Mouse (Mus musculus): ENCODE results near the gene Rpa2.

GRCm38 (mm10) chr4:132733071-132733770, 34.9 kb upstream of the Rpa2 start:
- TF ChIP-seq CTCF (IDR thresholded peaks at IDR 0.05; ENCODE audit: control insufficient read depth, insufficient read depth, low read length) = no peak
- no peak for TF ChIP-seq POLR2A (IDR thresholded peaks at IDR 0.05; ENCODE audit: borderline replicate concordance, control insufficient read depth, low read depth, low read length)
